Comparison of ENCODE assay signal across 14 mouse cellular contexts in genomic region chr5:74813396-74813795, GRCm38 (mm10).
DNase-seq lines count a peak whose midpoint lies in the region; ATAC-seq and TF ChIP-seq lines count a peak whose summit lies in the region.
"Had no signal": no experiment of that assay in that cellular context is flagged by ENCODE, and none has a peak within 500 bp of the region (broad histone marks: within the 10 kb centered on the region; RNA-seq: fewer than 3 reads in every experiment).

No protein-coding gene starts in this region.

- no peak for TF ChIP-seq CTCF in kidney, adult 2 months (conservative IDR thresholded peaks at IDR 0.05; ENCODE audit: insufficient read depth, insufficient read length, low read depth, low read length)

- H3K9ac ChIP-seq in kidney, embryonic 16.5 days (replicated peaks; ENCODE audit: low read length), result no peak overlapping the region
- H3K9ac ChIP-seq: lung, embryonic 14.5 days had no signal

- 26% methylated on average over 3 of the region's 3 CpGs for WGBS in kidney, adult 2 months
- WGBS in kidney, embryonic 16.5 days, result 43% methylated on average over 3 of the region's 3 CpGs

- H3K27me3 ChIP-seq in kidney, adult 2 months (replicated peaks; ENCODE audit: control insufficient read depth, insufficient read depth, low read length), result no peaks in the 10 kb centered on the region
- no peaks in the 10 kb centered on the region for H3K27me3 ChIP-seq in kidney, embryonic 16.5 days (ENCODE audit: insufficient read depth, low read length)

- H3K4me1 ChIP-seq in kidney, adult 2 months (ENCODE audit: control insufficient read depth, insufficient read depth, low read length), result 0 out of 2 replicates have a peak, but pooled peaks cover 5% of the 10 kb centered on the region
- no peaks in the 10 kb centered on the region for H3K4me1 ChIP-seq in kidney, embryonic 16.5 days (ENCODE audit: insufficient read depth, low read length)

- DNase-seq in cerebellum, adult 9-11 months, result peak; percentile 13
- no peak for DNase-seq in cerebellum, postnatal 25 days
- DNase-seq in kidney, adult 2 months, result peak; percentile 95
- peak; percentile 92 for DNase-seq in ES-CJ7 (ENCODE audit: low read depth, low spot score)
- peak; percentile 76 for DNase-seq in gonadal fat pad, adult 2 months (ENCODE audit: low read depth)
- DNase-seq in urinary bladder, postnatal 36 days (ENCODE audit: low spot score in 2 of 2), result no peak
- no peak for DNase-seq in testis, postnatal 14 days (ENCODE audit: low spot score)
- DNase-seq: B cell, adult 2 months; lung, embryonic 14.5 days; midbrain, embryonic 14.5 days; thymus, adult 18-20 months had no signal

- H3K4me2 ChIP-seq in kidney, embryonic 16.5 days (replicated peaks; ENCODE audit: low read depth, low read length), result no peak overlapping the region
- H3K4me2 ChIP-seq: lung, embryonic 14.5 days had no signal

- H3K27ac ChIP-seq in kidney, adult 2 months (ENCODE audit: insufficient read depth, low read depth, low read length), result no peak overlapping the region
- H3K27ac ChIP-seq in kidney, embryonic 16.5 days (ENCODE audit: low read length), result no peak overlapping the region
- H3K27ac ChIP-seq: macrophage had no signal

- TF ChIP-seq POLR2A in kidney, adult 2 months (IDR thresholded peaks at IDR 0.05; ENCODE audit: low read depth, low read length), result no peak

- no peak overlapping the region for H3K4me3 ChIP-seq in kidney, adult 2 months (ENCODE audit: insufficient read depth, low read depth, low read length)
- no peak overlapping the region for H3K4me3 ChIP-seq in kidney, embryonic 16.5 days (ENCODE audit: low read length)

- H3K36me3 ChIP-seq in kidney, adult 2 months (ENCODE audit: control insufficient read depth, insufficient read depth, low read length), result no peaks in the 10 kb centered on the region
- no peaks in the 10 kb centered on the region for H3K36me3 ChIP-seq in kidney, embryonic 16.5 days (ENCODE audit: insufficient read depth, low read length)

- no peaks in the 10 kb centered on the region for H3K9me3 ChIP-seq in kidney, embryonic 16.5 days (ENCODE audit: low read length)

- ATAC-seq in kidney, embryonic 16.5 days (ENCODE audit: low FRiP score, low TSS enrichment), result no peak
- ATAC-seq: activated CD4-positive, CD25-positive, alpha-beta regulatory T cell, adult 4 months had no signal

Comparison
In these comparisons a context has a peak if more than half of its experiments do, and no peak if none do; other contexts are left out.
1. DNase-seq: peak in cerebellum, adult 9-11 months (single experiment), kidney, adult 2 months (single experiment), ES-CJ7 (single experiment) and gonadal fat pad, adult 2 months (single experiment); none in cerebellum, postnatal 25 days (0 of 2), urinary bladder, postnatal 36 days (0 of 2) and testis, postnatal 14 days (single experiment).